Mouse (Mus musculus) lung, adult 2 months (tissue): ENCODE measurements at regions not wholly inside any gene's neighbourhood (a gene's known extent, or its start where the extent isn't known, plus 50 kb on each side); places are given as distances from the start of the nearest gene placed in this dataset.

Experiments used
- CTCF ChIP-seq: fragments of 200-500 bp; IDR thresholded peaks from 2 replicates; pipeline ENCODE4 v1.5.1; 2011; ENCODE audit warnings: mild to moderate bottlenecking, low read length, control low read depth; ENCODE audit not compliant: insufficient read depth
- POLR2A ChIP-seq: fragments of 200-500 bp; IDR thresholded peaks from 2 replicates; pipeline ENCODE4 v1.6.1; 2011; ENCODE audit warnings: low read depth, mild to moderate bottlenecking, control low read depth, low read length, borderline replicate concordance; ENCODE audit errors: extremely low read depth

DNA sequence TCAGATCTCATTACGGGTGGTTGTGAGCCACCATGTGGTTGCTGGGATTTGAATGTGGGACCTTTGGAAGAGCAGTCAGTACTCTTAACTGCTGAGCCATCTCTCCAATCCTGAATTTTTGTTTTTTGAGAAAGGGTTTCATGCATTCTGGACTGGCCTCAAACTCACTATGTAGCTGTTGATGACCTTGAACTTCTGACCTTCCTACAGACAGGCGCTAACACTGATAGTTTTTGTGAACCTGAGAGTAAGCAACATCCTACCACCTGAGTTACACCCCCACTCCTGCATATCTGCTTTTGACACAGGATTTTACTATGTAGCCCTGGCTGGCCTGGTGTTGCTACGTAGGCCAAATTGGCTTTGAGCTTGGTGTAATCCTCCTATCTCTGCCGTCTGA lies 308.8 kb upstream of the Klf3 start:
- TF ChIP-seq CTCF = no peak
- no peak for TF ChIP-seq POLR2A
